Mouse (Mus musculus) Muller cell, postnatal 12 days (primary cell): ENCODE measurements around the gene Olfr1357.
"Not testable (repeated sequence)": the region's sequence is repeated elsewhere in the genome, so short reads cannot be mapped to it uniquely, and the experiment has no call there.

ENCODE experiments used
- DNase-seq: peaks from one replicate; pipeline ENCODE4 v3.0.0-alpha.2; 2015; ENCODE audit errors: inconsistent ontology term

Gene Olfr1357

GRCm38 (mm10) chr10:78617974-78618373 is at the start of gene Olfr1357:
Gene Olfr1357, minus strand, starts transcription at chr10:78618074.
- no peak for DNase-seq

DNA sequence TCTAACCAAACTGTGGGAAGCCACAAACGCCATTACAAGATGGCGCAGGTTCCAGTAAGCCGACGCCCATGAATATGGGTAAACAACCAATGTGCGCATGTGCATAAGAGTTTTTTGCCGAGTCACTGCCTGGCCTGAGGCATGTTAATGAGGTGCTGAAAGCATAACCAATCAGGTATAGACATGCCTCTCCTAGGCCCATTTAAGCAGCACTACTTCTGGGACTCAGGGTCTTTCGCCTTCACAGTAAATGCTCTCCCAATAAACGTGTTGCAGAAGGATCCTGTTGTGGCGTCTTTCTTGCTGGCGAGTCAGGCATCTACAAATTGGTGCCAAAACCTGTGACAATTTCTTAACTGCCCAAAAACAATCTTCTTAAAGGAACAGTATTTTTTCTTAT is 48.8 kb upstream of the Olfr1357 start:
- DNase-seq: not testable (repeated sequence)

DNA sequence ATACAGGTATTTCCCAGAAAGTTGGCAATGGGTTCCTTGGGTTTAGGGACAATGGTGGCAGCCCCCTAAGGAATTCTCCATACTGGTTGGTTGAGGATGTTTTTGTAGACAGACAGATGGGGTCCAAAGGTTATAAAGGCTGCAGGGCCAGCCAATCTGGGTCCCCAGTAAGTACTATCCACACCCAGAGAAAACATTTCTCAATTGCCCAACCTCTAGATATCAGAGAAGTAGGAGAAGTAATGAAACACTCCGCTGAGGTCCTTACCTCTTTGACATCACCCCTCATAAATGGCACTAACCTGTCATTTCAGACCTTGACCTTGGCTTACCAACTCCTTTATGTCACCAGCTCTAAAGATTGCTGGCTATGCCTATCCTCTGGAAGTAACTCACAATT is 46.7 kb upstream of the Olfr1357 start:
- no peak for DNase-seq

DNA sequence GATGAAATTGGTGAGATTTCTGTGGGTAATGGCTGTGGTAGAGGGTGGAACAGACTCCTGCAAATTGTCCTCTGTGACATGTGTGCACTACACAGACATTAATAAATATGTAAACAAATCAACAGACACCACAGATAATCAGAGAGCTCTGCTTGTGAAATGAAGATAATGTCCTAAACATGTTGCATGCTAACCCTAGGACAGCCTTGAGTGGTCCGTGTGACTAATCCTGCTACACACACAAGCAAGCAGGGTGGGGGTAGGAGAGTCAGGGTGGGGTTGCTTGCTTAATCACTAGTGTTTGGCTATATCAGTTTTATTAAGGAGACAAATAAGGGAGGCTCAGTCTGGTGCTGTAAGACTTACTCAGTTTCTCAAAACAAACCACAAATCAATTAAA is 43.3 kb upstream of the Olfr1357 start:
- DNase-seq: no peak

DNA sequence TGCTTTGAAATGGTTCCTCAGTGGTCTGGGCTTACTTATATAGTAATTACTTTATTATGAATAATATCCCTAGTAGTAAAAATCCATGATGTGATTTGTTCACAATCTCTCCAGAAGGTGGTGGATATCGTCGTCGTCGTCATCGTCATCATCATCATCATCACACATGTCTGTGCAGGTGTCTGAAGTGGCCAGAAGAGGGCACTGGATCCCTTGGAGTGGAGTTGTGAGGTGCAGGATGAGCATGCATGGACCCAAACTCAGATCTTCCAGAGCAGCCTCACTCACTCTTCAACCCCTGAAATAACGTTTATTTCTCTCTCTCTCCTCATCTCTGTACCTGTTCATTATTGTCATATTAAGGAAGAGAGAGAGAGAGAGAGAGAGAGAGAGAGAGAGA is 14.4 kb upstream of the Olfr1357 start:
- DNase-seq: peak; percentile 29

DNA sequence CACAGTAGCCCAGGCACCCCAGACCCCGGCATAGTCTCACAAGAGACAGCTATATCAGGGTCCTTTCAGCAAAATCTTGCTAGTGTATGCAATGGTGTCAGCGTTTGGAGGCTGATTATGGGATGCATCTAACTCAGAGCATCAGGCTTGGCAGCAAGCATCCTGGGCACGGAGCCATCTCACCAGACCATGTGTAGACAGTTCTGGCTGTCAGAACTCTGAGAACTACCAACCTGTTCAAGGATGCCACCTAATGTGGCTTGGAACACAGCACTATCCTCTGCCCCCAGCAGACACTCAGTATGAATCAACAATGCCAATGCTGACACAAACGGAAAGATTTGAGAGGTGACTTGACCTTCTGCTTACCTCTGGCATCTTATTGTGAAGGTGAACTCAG is 12.3 kb upstream of the Olfr1357 start:
- no peak for DNase-seq

DNA sequence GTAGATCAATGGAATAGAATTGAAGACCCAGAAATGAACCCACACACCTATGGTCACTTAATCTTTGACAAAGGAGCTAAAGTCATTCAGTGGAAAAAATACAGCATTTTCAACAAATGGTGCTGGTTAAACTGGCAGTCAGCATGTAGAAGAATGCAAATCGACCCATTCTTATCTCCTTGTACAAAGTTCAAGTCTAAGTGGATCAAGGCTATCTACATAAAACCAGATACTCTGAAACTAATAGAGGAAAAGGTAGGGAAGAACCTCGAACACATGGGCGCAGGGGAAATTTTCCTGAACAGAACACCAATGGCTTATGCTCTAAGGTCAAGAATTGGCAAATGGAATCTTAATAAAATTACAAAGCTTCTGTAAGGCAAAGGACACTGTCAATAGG is 5.3 kb upstream of the Olfr1357 start:
- not testable (repeated sequence) for DNase-seq

DNA sequence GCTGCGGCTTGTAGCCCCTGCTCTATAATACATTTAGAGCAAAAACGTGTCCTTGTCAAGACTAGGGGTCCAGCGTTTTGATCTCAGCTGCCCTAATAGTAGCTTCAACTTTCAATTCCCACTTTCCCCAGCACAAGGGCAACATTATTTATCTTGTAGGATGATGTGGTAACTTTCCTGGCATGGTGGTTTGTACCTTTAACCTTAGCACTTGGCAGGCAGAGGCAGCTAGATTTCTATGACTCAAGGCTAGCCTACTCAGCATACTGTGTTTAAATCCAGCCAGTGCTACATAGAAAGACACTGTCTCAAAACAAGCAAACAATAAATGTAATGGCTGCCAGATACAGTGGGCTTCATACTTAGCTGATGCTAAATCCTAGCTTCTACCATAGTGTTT is 10.3 kb downstream of the Olfr1357 start:
- DNase-seq: no peak

DNA sequence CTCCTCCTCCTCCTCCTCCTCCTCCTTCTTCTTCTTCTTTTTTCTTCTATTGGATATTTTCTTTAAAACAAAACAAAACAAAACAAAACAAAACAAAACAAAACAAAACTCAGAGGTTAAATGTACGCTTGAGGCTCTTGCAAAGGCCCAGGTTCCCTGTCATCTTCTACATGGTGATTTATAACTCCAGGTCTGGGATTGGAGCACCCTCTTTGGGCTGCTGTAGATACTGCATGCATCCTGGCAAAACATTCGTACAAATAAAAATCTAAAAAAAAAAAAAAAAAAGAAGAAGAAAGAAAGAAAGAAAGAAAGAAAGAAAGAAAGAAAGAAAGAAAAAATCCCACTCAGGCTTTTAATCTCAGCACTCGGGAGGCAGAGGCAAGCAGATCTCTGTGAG is 12.8 kb downstream of the Olfr1357 start:
- peak; percentile 31 for DNase-seq

- DNase-seq: no peak
These were observed 18.0 kb downstream of the Olfr1357 start for GRCm38 (mm10) chr10:78599865-78600264.

DNA sequence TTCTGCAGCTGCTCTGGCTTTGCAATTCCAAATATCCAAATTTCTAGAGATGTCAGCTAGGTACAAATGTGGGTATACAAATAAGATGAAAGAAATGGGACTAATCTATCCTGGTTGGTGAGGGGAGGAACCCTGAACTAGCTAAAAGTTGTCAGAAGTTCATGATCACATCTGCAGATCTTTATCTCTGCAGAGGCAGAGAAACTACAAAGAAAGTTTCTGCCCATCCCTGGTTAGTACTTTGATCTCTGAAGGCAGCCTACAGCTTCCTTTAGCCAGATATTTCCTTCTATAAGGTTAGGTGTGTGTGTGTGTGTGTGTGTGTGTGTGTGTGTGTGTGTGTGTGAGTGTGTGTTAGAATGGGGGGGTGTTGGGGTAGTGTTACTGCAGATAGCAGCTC is 23.3 kb downstream of the Olfr1357 start:
- no peak for DNase-seq

DNA sequence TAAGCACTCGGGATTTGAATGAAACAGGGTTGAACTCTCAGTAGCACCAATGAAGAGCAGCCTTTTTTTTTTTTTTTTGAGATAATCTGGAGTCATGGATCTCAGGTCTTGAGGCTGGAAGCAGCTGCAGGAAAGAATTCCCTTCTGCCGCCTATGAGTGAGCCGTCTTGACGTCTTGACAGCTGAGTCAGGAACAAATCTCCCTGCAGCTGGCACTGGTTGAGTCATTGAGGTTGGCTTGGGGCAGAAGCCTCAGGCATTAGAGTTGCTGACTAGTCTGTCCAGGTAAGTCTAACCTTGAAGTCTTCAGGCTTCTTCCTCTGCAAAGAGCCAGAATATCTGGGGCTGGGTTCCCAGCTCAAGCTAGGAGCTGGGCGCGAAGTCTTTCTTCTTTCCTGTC is 23.7 kb downstream of the Olfr1357 start:
- no peak for DNase-seq

DNA sequence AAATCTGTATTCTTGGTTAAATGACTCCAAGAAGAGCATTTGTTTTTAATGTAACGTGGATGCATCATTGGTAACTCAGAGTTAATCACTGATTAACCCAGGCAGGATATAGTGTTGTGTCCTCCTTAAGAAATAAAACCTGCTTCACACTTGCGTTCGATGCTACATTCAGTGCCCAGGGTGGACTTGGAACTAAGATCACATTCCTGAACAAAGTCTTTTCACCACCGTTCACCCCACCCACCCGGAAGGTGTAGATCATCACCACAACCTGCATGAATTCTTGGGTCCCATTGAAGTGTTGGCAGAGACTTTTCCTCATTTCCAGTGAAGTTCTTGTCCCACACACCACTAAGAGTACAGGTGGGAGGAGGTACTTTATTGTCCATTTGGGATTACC is 24.1 kb downstream of the Olfr1357 start:
- DNase-seq: no peak

DNA sequence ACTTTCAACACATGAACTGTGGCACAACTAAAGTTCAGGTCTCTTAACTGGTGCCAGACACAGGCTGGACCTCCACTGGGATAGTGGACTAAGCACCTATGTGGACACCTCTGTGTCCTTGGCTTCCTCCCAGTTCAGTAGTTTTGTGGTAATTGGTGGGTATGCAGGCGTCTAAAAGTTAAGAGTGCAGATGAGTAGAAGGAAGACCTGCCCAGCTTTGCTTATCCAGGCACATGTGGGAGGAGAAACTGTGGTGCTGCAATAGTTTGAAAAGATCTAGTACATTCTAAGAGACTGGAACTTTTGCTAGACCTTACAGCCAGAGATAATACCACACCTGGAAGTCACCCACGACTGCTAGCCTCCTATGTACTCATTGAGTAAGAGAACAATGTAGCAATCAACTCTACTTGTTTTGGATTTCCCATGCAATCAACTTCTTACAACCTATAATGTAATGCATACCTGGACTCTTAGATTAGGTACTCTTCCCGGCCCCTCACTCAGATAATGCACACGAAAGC is 25.0 kb downstream of the Olfr1357 start:
- no peak for DNase-seq

DNA sequence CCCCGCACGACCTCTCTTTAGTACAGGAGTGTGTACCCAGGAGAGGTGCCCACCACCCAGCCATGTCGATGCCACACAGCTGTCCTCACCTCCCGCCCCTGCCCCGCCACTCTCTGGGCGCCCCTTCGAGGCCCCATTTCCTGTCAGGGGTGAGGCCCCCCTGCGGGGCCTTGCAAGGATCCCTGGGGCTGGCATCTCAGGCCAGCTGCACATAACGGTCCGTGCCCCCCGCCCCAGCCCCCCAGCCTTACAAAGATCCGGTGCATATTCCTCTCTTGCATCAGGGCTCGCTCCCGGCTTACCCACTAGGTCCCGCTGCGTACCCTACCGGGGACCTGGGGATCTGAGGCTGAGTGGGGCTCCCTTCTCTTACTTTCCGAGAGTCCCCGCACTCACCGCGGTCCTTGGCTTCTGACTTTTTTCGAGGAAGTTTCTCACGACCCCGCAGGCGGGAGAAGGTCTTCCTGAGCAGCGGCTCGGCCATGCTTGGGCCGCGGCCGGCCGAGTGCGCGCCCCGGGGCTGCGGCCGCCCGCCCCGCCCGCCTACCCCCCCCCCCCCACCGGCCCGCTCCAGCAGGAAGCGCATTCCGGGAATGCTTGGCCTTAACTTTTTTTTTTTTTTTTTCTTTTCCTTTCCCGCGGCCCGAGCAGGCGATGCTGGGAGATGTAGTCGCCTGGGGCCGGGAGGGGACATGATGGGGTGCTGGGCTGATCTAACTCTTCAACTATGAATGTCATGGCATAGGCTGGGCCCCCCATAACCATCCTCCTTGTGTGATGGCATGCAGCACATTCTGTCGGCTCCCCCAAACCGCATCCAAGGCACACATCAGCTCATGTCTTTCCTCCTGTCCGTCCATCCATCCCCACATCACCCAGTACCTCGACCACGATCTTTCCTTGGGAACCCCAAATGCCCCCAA is 26.2 kb downstream of the Olfr1357 start, which contains the start of gene Syde1:
TSS of gene Syde1 (minus strand) at position 559 of the 923 bp plus-strand sequence.
- peak; percentile 78 for DNase-seq

DNA sequence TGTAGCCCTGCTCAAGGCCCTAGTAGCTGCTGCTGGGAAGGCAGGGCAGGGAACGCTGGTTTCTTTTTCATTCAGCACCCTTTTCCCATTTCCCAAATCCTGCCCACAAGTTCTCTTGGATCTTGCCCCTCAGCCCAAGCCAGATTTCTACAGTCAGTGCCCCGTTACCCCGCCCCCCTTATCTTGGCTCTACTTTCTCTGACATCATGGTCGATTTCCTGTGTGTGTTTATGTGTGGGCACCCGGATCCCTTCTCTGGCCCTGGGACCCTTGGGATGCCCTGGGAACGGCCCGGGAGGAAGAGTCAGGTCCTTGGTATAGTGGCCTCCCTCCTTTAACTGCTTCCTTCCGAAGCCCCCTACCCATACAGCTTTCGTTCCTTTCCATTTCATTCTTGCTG is 27.1 kb downstream of the Olfr1357 start:
- DNase-seq: peak; percentile 67

DNA sequence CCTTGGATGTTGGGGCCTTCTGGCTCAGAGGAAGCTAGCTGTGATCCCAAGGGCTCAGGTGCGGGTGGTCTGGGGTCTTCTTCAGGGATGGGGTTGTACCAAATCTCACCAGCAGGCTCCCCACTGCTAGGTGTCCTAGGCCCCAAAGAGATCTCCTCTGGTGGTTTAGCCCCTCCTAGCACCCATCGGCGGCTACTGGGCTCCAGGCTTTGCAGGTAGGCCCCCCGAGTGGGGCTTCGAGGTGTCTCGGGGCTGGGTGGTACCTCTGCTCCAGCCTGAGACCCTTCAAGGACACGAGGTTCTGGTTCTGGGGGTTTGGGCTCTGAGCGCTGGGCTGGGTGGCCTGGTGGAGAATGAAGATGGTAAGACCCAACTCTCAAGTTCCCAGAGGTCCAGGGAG is 28.0 kb downstream of the Olfr1357 start:
- DNase-seq: no peak

DNA sequence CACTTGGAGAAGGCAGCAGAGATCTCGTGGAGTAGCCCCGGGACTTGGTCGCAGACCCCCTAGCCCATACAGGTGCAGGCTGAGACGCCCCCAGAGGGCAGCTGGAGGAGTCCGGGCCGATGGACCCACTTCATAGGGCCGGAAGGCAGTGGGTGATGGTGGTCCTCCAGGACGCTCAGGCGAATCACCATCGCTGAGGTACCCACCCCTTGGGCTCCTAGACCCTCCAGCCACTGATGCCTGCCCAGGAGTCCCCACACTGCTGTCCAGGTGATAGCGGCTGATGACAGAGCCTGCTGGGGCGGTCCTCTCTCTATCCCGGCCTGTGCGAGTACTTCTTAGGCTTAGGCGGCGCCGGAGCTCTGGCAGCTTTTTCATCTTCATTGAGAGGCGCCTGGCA is 28.6 kb downstream of the Olfr1357 start:
- DNase-seq: no peak

DNA sequence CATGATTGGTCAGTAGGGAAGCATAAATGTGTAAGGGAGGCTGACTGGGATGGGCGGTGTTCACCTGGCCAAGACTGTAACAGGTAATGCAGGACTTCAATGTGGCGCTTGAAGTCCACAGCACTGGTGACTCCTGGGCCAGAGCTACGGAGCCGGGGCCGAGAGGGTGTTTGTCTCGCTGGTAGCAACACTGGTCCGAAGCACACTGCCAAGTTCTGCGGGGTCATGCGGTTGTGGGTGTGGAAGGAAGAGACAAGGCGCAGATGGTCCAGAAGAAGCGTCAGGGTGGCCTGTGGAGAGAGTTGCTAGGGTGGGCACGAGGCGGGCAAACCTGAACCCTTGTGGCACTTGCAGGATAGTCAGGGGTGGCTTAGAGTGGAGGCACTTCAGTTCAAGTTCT is 31.8 kb downstream of the Olfr1357 start:
- no peak for DNase-seq

DNA sequence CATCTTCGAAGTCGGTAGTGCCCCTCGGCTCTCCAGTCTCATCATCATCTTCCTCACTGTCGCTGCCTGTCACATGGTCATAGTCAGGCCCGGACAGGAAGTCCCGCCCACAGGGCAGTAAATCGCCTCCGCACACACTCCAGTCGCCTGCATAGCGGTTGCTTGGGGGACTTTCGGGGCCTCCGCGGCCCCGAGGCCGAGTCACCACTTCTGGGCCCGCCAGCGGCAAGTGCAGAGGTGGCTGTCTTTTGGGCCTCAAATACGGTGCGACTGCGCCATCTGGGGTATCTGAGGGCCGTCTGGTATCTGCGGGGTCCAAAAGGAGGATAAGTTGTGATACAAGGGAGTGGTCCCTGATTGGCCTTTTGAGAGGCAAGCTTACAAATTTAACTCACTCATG is 32.3 kb downstream of the Olfr1357 start:
- DNase-seq: no peak

- no peak for DNase-seq
These were observed 32.9 kb downstream of the Olfr1357 start for GRCm38 (mm10) chr10:78584996-78585395.

DNA sequence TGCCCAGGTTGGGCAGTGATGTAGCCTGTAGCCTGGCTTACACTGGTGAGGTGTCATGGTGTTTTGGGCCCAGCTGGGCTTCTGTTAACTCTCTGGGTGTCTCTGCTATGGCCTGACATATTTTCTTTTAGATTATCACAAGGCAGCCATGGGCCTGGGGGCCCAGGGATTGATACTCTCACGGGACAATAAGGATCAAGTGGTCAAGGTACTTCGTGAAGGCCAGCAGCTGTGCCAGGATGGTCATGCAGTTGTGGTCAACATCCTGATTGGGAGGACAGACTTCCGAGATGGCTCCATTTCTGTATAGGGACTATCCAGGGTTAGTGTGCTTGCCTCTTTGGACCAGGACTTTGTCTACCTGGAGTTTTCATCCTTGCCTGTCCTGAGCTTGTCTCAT is 33.9 kb downstream of the Olfr1357 start:
- DNase-seq: no peak

GRCm38 (mm10) chr10:78583347-78583746 is 34.5 kb downstream of the Olfr1357 start:
- DNase-seq: no peak
